Mouse (Mus musculus) neural tube, embryonic 12.5 days (tissue): ENCODE data around the gene Cmah. TPM values are rescaled to one million over a fixed set of nuclear protein-coding genes. Genes with fewer than 3 reads are reported as not detected.
A peak's percentile ranks its signal among the peaks of the same experiment; 100 is the strongest.

Source experiments
- ATAC-seq: fragments of 200-750 bp; cut with Nextera tagmentation; 2 replicates; pipeline ENCODE4 v1.8.0; 2017; ENCODE audit warnings: low read depth, mild to moderate bottlenecking, moderate TSS enrichment, moderate library complexity; ENCODE audit not compliant: low FRiP score
- H3K27ac ChIP-seq: fragments of 300-500 bp; sonication (generic); 2 replicates; pipeline ENCODE4 v1.5.1; 2016
- H3K27me3 ChIP-seq: fragments of 300-500 bp; sonication (generic); replicated peaks from 2 replicates; pipeline ENCODE4 v1.6.1; 2016; ENCODE audit warnings: mild to moderate bottlenecking
- H3K36me3 ChIP-seq: fragments of 300-500 bp; sonication (generic); 2 replicates; pipeline ENCODE4 v1.6.1; 2016; ENCODE audit warnings: mild to moderate bottlenecking
- H3K4me1 ChIP-seq: fragments of 300-500 bp; sonication (generic); 2 replicates; pipeline ENCODE4 v1.6.1; 2016
- H3K4me2 ChIP-seq: fragments of 300-500 bp; sonication (generic); replicated peaks from 2 replicates; pipeline ENCODE4 v1.6.1; 2016; ENCODE audit warnings: mild to moderate bottlenecking
- H3K4me3 ChIP-seq: fragments of 300-500 bp; sonication (generic); 2 replicates; pipeline ENCODE4 v1.5.1; 2016
- H3K9ac ChIP-seq: fragments of 300-500 bp; sonication (generic); 2 replicates; pipeline ENCODE4 v1.6.1; 2016; ENCODE audit warnings: mild to moderate bottlenecking
- H3K9me3 ChIP-seq: fragments of 300-500 bp; sonication (generic); 2 replicates; pipeline ENCODE4 v1.6.1; 2016; ENCODE audit warnings: mild to moderate bottlenecking
- WGBS: fragments of 180-500 bp; shearing (Covaris S2); methylation state at CpG from one replicate; pipeline ENCODE4 v1.1.7; 2016; 5-methylcytosine and 5-hydroxymethylcytosine counted together
- polyA plus RNA-seq: library from polyadenylated mRNA; unstranded; fragments of >200 nt; fragmentation: Nextera tagmentation; extraction: Ambion mirVana; gene quantifications from 2 replicates; pipeline ENCODE4 v1.2.1, GENCODE M21; 2016

The Cmah gene
- polyA plus RNA-seq = 0.22 and 0.27 TPM in 2 replicates

- ATAC-seq = no peak
- Histone ChIP-seq H3K9me3 (no peaks in the 10 kb centered on the region), H3K4me3 (no peak within 1 kb of the TSS), H3K36me3 (no peaks in the 10 kb centered on the region), H3K9ac (no peak within 1 kb of the TSS), H3K27ac (no peak within 1 kb of the TSS), H3K4me1 (no peaks in the 10 kb centered on the region), H3K27me3 (no peaks in the 10 kb centered on the region), H3K4me2 (no peak within 1 kb of the TSS)
- 86% methylated on average over 5 of the region's 5 CpGs for WGBS
Measured at GRCm38 (mm10) chr13:24327201-24327600, at the start of gene Cmah. Gene Cmah, plus strand, starts transcription at chr13:24327404.

GRCm38 (mm10) chr13:24279407-24279761, 47.8 kb upstream of the Cmah start:
- Histone ChIP-seq H3K4me2 (peak overlapping the region; percentile 96), H3K9me3 (no peaks in the 10 kb centered on the region), H3K4me3 (peak overlapping the region; percentile 76), H3K4me1 (peaks cover 16% of the 10 kb centered on the region), H3K9ac (no peak overlapping the region), H3K27ac (no peak overlapping the region), H3K36me3 (no peaks in the 10 kb centered on the region), H3K27me3 (0 out of 2 replicates have a peak, but pooled peaks cover 11% of the 10 kb centered on the region)
- no peak for ATAC-seq
- WGBS = 52% methylated on average over 11 of the region's 11 CpGs

- H3K27ac ChIP-seq = no peak overlapping the region
- H3K4me1 ChIP-seq = peaks cover 16% of the 10 kb centered on the region
- peak overlapping the region; percentile 76 for H3K4me3 ChIP-seq
- H3K9me3 ChIP-seq = no peaks in the 10 kb centered on the region
- H3K27me3 ChIP-seq = 0 out of 2 replicates have a peak, but pooled peaks cover 11% of the 10 kb centered on the region
- no peak for ATAC-seq
- H3K36me3 ChIP-seq = no peaks in the 10 kb centered on the region
- peak overlapping the region; percentile 96 for H3K4me2 ChIP-seq
- H3K9ac ChIP-seq = peak overlapping the region; percentile 81
- under 1% methylated on average over 21 of the region's 21 CpGs for WGBS
Measured at GRCm38 (mm10) chr13:24279762-24280438, 47.3 kb upstream of the Cmah start.

GRCm38 (mm10) chr13:24280439-24281431, 46.5 kb upstream of the Cmah start, which contains the start of gene Carmil1:
Gene Carmil1, minus strand, starts transcription at chr13:24280795.
- peak; percentile 96 for ATAC-seq
- 0 out of 2 replicates have a peak, but pooled peaks cover 11% of the 10 kb centered on the region for H3K27me3 ChIP-seq
- H3K36me3 ChIP-seq = no peaks in the 10 kb centered on the region
- H3K4me2 ChIP-seq = peak within 1 kb of the TSS; percentile 96
- H3K27ac ChIP-seq = peak within 1 kb of the TSS; percentile 82
- H3K4me3 ChIP-seq = peak within 1 kb of the TSS; percentile 76
- peak within 1 kb of the TSS; percentile 81 for H3K9ac ChIP-seq
- peaks cover 16% of the 10 kb centered on the region for H3K4me1 ChIP-seq
- H3K9me3 ChIP-seq = no peaks in the 10 kb centered on the region
- under 1% methylated on average over 88 of the region's 96 CpGs for WGBS

- ATAC-seq = no peak
- no peak overlapping the region for H3K9ac ChIP-seq
- no peaks in the 10 kb centered on the region for H3K36me3 ChIP-seq
- H3K27me3 ChIP-seq = no peaks in the 10 kb centered on the region
- H3K4me3 ChIP-seq = no peak overlapping the region
- H3K27ac ChIP-seq = no peak overlapping the region
- no peak overlapping the region for H3K4me2 ChIP-seq
- H3K4me1 ChIP-seq = no peaks in the 10 kb centered on the region
- 93% methylated on average over 2 of the region's 2 CpGs for WGBS
- no peaks in the 10 kb centered on the region for H3K9me3 ChIP-seq
Measured at GRCm38 (mm10) chr13:24287381-24287780, 39.8 kb upstream of the Cmah start.

- Histone ChIP-seq H3K27me3 (no peaks in the 10 kb centered on the region), H3K4me2 (no peak overlapping the region), H3K27ac (no peak overlapping the region), H3K9me3 (no peaks in the 10 kb centered on the region), H3K4me1 (no peaks in the 10 kb centered on the region), H3K36me3 (no peaks in the 10 kb centered on the region), H3K9ac (no peak overlapping the region), H3K4me3 (no peak overlapping the region)
- ATAC-seq = no peak
- WGBS = 18% methylated on average over 4 of the region's 4 CpGs
Measured at GRCm38 (mm10) chr13:24297252-24297651, 30.0 kb upstream of the Cmah start.

GRCm38 (mm10) chr13:24305486-24305885, 21.7 kb upstream of the Cmah start:
- ATAC-seq = no peak
- Histone ChIP-seq H3K9me3 (no peaks in the 10 kb centered on the region), H3K36me3 (no peaks in the 10 kb centered on the region), H3K4me2 (no peak overlapping the region), H3K27me3 (no peaks in the 10 kb centered on the region), H3K4me1 (no peaks in the 10 kb centered on the region), H3K4me3 (no peak overlapping the region), H3K9ac (no peak overlapping the region), H3K27ac (no peak overlapping the region)
- 69% methylated on average over 4 of the region's 4 CpGs for whole genome bisulfite sequencing

- 53% methylated on average over 4 of the region's 4 CpGs for WGBS
- no peak for ATAC-seq
- no peak overlapping the region for H3K4me3 ChIP-seq
- no peak overlapping the region for H3K9ac ChIP-seq
- no peak overlapping the region for H3K27ac ChIP-seq
- no peaks in the 10 kb centered on the region for H3K36me3 ChIP-seq
- H3K27me3 ChIP-seq = no peaks in the 10 kb centered on the region
- no peaks in the 10 kb centered on the region for H3K4me1 ChIP-seq
- no peak overlapping the region for H3K4me2 ChIP-seq
- no peaks in the 10 kb centered on the region for H3K9me3 ChIP-seq
Measured at GRCm38 (mm10) chr13:24306248-24306647, 21.0 kb upstream of the Cmah start.

- no peaks in the 10 kb centered on the region for H3K36me3 ChIP-seq
- no peak overlapping the region for H3K4me3 ChIP-seq
- ATAC-seq = no peak
- no peak overlapping the region for H3K27ac ChIP-seq
- no peaks in the 10 kb centered on the region for H3K9me3 ChIP-seq
- H3K9ac ChIP-seq = no peak overlapping the region
- H3K4me2 ChIP-seq = no peak overlapping the region
- WGBS = 89% methylated on average over 8 of the region's 8 CpGs
- H3K4me1 ChIP-seq = no peaks in the 10 kb centered on the region
- no peaks in the 10 kb centered on the region for H3K27me3 ChIP-seq
Measured at GRCm38 (mm10) chr13:24311011-24311940, 15.9 kb upstream of the Cmah start.

- WGBS = 71% methylated on average over 3 of the region's 3 CpGs
- Histone ChIP-seq H3K9me3 (no peaks in the 10 kb centered on the region), H3K27me3 (no peaks in the 10 kb centered on the region)
Measured at GRCm38 (mm10) chr13:24316563-24316962, 10.6 kb upstream of the Cmah start.

GRCm38 (mm10) chr13:24318618-24319017, 8.6 kb upstream of the Cmah start:
- no peaks in the 10 kb centered on the region for H3K4me1 ChIP-seq
- ATAC-seq = no peak
- H3K9ac ChIP-seq = no peak overlapping the region
- H3K9me3 ChIP-seq = no peaks in the 10 kb centered on the region
- no peak overlapping the region for H3K4me2 ChIP-seq
- H3K36me3 ChIP-seq = no peaks in the 10 kb centered on the region
- no peak overlapping the region for H3K4me3 ChIP-seq
- 38% methylated on average over 4 of the region's 4 CpGs for WGBS
- no peaks in the 10 kb centered on the region for H3K27me3 ChIP-seq
- H3K27ac ChIP-seq = no peak overlapping the region

More at GRCm38 (mm10) chr13:24316563-24316962, 10.6 kb upstream of the Cmah start:
- Histone ChIP-seq H3K27ac (no peak overlapping the region), H3K4me3 (no peak overlapping the region), H3K36me3 (no peaks in the 10 kb centered on the region), H3K4me2 (no peak overlapping the region), H3K9ac (no peak overlapping the region), H3K4me1 (no peaks in the 10 kb centered on the region)
- no peak for ATAC-seq
